In genomic region chr10:115457368-115458021, GRCm38 (mm10) we compare ENCODE assay signal across 24 mouse cellular contexts.
DNase-seq lines count a peak whose midpoint lies in the region; ATAC-seq and TF ChIP-seq lines count a peak whose summit lies in the region.
"Had no signal": no experiment of that assay in that cellular context is flagged by ENCODE, and none has a peak within 500 bp of the region (broad histone marks: within the 10 kb centered on the region; RNA-seq: fewer than 3 reads in every experiment).

No protein-coding gene starts in this region.

- no peak for TF ChIP-seq CTCF in kidney, postnatal 0 days (IDR thresholded peaks at IDR 0.05; ENCODE audit: low read depth)

- H3K9ac ChIP-seq in kidney, embryonic 14.5 days (ENCODE audit: low read depth, low read length): no peak overlapping the region
- H3K9ac ChIP-seq in kidney, postnatal 0 days (ENCODE audit: low read depth, low read length): no peak overlapping the region
- H3K9ac ChIP-seq in neural tube, embryonic 13.5 days: no peak overlapping the region
- H3K9ac ChIP-seq: embryonic facial prominence, embryonic 13.5 days; forebrain, embryonic 12.5 days; forebrain, embryonic 15.5 days; heart, embryonic 13.5 days; hindbrain, embryonic 12.5 days; hindbrain, embryonic 15.5 days had no signal

- no peaks in the 10 kb centered on the region for H3K27me3 ChIP-seq in kidney, embryonic 14.5 days (ENCODE audit: control insufficient read depth, insufficient read depth, low read length)
- H3K27me3 ChIP-seq in kidney, postnatal 0 days (ENCODE audit: insufficient read depth, low read length): no peaks in the 10 kb centered on the region
- H3K27me3 ChIP-seq in neural tube, embryonic 13.5 days: no peaks in the 10 kb centered on the region
- H3K27me3 ChIP-seq in limb, embryonic 10.5 days (ENCODE audit: low read depth, poor library complexity, severe bottlenecking): no peaks in the 10 kb centered on the region
- H3K27me3 ChIP-seq: heart, embryonic 13.5 days; hindbrain, embryonic 12.5 days; hindbrain, embryonic 15.5 days had no signal

- no peak overlapping the region for H3K4me3 ChIP-seq in kidney, embryonic 14.5 days (ENCODE audit: low read length)
- no peak overlapping the region for H3K4me3 ChIP-seq in kidney, postnatal 0 days (replicated peaks; ENCODE audit: low read depth, low read length)
- H3K4me3 ChIP-seq in neural tube, embryonic 13.5 days: no peak overlapping the region
- no peak overlapping the region for H3K4me3 ChIP-seq in limb, embryonic 10.5 days
- H3K4me3 ChIP-seq: embryonic facial prominence, embryonic 13.5 days; erythroblast, embryonic 14.5 days; forebrain, embryonic 12.5 days; forebrain, embryonic 15.5 days; heart, embryonic 13.5 days; hindbrain, embryonic 12.5 days; hindbrain, embryonic 15.5 days had no signal

- no peaks in the 10 kb centered on the region for H3K36me3 ChIP-seq in kidney, embryonic 14.5 days (ENCODE audit: control insufficient read depth, insufficient read depth, low read length)
- H3K36me3 ChIP-seq in kidney, postnatal 0 days (ENCODE audit: insufficient read depth, low read length): no peaks in the 10 kb centered on the region
- H3K36me3 ChIP-seq in neural tube, embryonic 13.5 days: no peaks in the 10 kb centered on the region
- H3K36me3 ChIP-seq in limb, embryonic 10.5 days: no peaks in the 10 kb centered on the region
- H3K36me3 ChIP-seq: forebrain, embryonic 12.5 days; forebrain, embryonic 15.5 days; heart, embryonic 13.5 days; hindbrain, embryonic 12.5 days; hindbrain, embryonic 15.5 days had no signal

- H3K4me1 ChIP-seq in kidney, embryonic 14.5 days (ENCODE audit: control insufficient read depth, insufficient read depth, low read length): peaks cover 8% of the 10 kb centered on the region; the same call in 1 of the 2 replicates
- H3K4me1 ChIP-seq in kidney, postnatal 0 days (replicated peaks; ENCODE audit: insufficient read depth, low read length): no peaks in the 10 kb centered on the region; the same call in 1 of the 2 replicates
- H3K4me1 ChIP-seq in neural tube, embryonic 13.5 days (replicated peaks): no peaks in the 10 kb centered on the region
- H3K4me1 ChIP-seq in limb, embryonic 10.5 days: no peaks in the 10 kb centered on the region
- H3K4me1 ChIP-seq: forebrain, embryonic 12.5 days; forebrain, embryonic 15.5 days; heart, embryonic 13.5 days; hindbrain, embryonic 12.5 days; hindbrain, embryonic 15.5 days had no signal

- no peak overlapping the region for H3K27ac ChIP-seq in kidney, embryonic 14.5 days (ENCODE audit: low read depth, low read length)
- H3K27ac ChIP-seq in kidney, postnatal 0 days: 0 out of 2 replicates have a peak overlapping the region, but pooled peaks have one; percentile 47
- 0 out of 2 replicates have a peak overlapping the region, but pooled peaks have one; percentile 9 for H3K27ac ChIP-seq in neural tube, embryonic 13.5 days (replicated peaks)
- H3K27ac ChIP-seq in limb, embryonic 10.5 days: no peak overlapping the region
- H3K27ac ChIP-seq: embryonic facial prominence, embryonic 13.5 days; forebrain, embryonic 12.5 days; forebrain, embryonic 15.5 days; heart, embryonic 13.5 days; hindbrain, embryonic 12.5 days; hindbrain, embryonic 15.5 days had no signal

- H3K4me2 ChIP-seq in kidney, embryonic 14.5 days (replicated peaks; ENCODE audit: low read depth, low read length): no peak overlapping the region
- H3K4me2 ChIP-seq in kidney, postnatal 0 days (ENCODE audit: low read length): no peak overlapping the region
- H3K4me2 ChIP-seq in neural tube, embryonic 13.5 days: no peak overlapping the region
- H3K4me2 ChIP-seq: embryonic facial prominence, embryonic 13.5 days; forebrain, embryonic 12.5 days; forebrain, embryonic 15.5 days; heart, embryonic 13.5 days; hindbrain, embryonic 12.5 days; hindbrain, embryonic 15.5 days had no signal

- 26% methylated on average over 6 of the region's 6 CpGs for WGBS in kidney, embryonic 14.5 days
- WGBS in kidney, postnatal 0 days: 15% methylated on average over 6 of the region's 6 CpGs
- 59% methylated on average over 6 of the region's 6 CpGs for WGBS in neural tube, embryonic 13.5 days
- 64% methylated on average over 6 of the region's 6 CpGs for WGBS in limb, embryonic 10.5 days

- ATAC-seq in kidney, embryonic 14.5 days (ENCODE audit: low FRiP score, low TSS enrichment): peak; percentile 16; the same call in 1 of the 2 replicates
- ATAC-seq in kidney, postnatal 0 days (replicated peaks; ENCODE audit: low FRiP score, low read depth): peak; percentile 49
- ATAC-seq in neural tube, embryonic 13.5 days (ENCODE audit: low read depth): no peak
- ATAC-seq in activated CD4-positive, CD25-positive, alpha-beta regulatory T cell, adult 4 months: no peak
- ATAC-seq: CD4-positive, CD25-positive, alpha-beta regulatory T cell, adult 4 months; forebrain, embryonic 15.5 days had no signal

- DNase-seq in kidney, postnatal 36 days: no peak
- DNase-seq in kidney, postnatal 0 days (ENCODE audit: low spot score): peak; percentile 62
- no peak for DNase-seq in kidney, postnatal 14 days
- DNase-seq in neural tube, embryonic 10.5 days (ENCODE audit: extremely low spot score, low spot score): no peak
- DNase-seq in limb, embryonic 10.5 days (ENCODE audit: low spot score): peak; percentile 23
- DNase-seq: adrenal gland, postnatal 10 days; cerebellum, adult 11 months; cerebellum, adult 2 months; cerebellum, adult 9-11 months; cerebellum, postnatal 25 days; gastrocnemius, postnatal 10 days; gastrocnemius, postnatal 36 days; heart, postnatal 14 days had no signal

- H3K9me3 ChIP-seq in kidney, embryonic 14.5 days (ENCODE audit: control insufficient read depth, low read length): no peaks in the 10 kb centered on the region
- no peaks in the 10 kb centered on the region for H3K9me3 ChIP-seq in kidney, postnatal 0 days (replicated peaks; ENCODE audit: low read length)
- no peaks in the 10 kb centered on the region for H3K9me3 ChIP-seq in neural tube, embryonic 13.5 days
- no peaks in the 10 kb centered on the region for H3K9me3 ChIP-seq in limb, embryonic 10.5 days (replicated peaks)
- H3K9me3 ChIP-seq: embryonic facial prominence, embryonic 13.5 days; forebrain, embryonic 12.5 days; forebrain, embryonic 15.5 days; heart, embryonic 13.5 days; hindbrain, embryonic 12.5 days; hindbrain, embryonic 15.5 days had no signal

Comparison
In these comparisons a context has a peak if more than half of its experiments do, and no peak if none do; other contexts are left out.
1. H3K27ac ChIP-seq: peak in kidney, postnatal 0 days (single experiment) and neural tube, embryonic 13.5 days (single experiment); none in kidney, embryonic 14.5 days (single experiment) and limb, embryonic 10.5 days (single experiment).
2. DNase-seq: peak in kidney, postnatal 0 days (single experiment) and limb, embryonic 10.5 days (single experiment); none in kidney, postnatal 36 days (0 of 2), kidney, postnatal 14 days (single experiment) and neural tube, embryonic 10.5 days (single experiment).
3. ATAC-seq: peak in kidney, embryonic 14.5 days (single experiment) and kidney, postnatal 0 days (single experiment); none in neural tube, embryonic 13.5 days (single experiment) and activated CD4-positive, CD25-positive, alpha-beta regulatory T cell, adult 4 months (single experiment).